Mouse (Mus musculus): ENCODE data around the gene Slain1. TPM values are rescaled to one million over a fixed set of nuclear protein-coding genes. Genes with fewer than 3 reads are reported as not detected.

The Slain1 gene
- polyA plus RNA-seq, 1 experiment from 2014 or later = 5.6 TPM

DNA sequence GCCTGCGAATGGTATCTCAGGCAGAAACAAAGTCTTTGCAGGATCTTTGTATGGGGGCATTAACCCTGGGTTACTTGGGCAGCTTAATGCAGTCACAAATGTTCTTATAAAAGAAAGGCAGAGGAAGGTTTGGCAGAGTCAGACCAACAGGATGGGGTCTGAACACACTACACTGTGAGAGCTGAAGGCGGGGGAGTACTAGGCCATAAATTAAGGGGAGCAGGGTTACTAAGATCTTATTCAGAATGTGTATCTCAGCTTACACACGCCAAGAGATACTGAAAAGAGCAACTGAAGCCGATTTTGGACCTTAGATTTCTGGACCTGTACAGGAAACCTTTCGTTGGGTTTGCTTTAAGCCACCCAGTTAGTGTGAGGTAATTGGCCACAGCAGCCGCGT, 102.7 kb downstream of the Slain1 start:
- H3K9me3 ChIP-seq (replicated peaks) = no peaks in the 10 kb centered on the region
- H3K36me3 ChIP-seq = no peaks in the 10 kb centered on the region
- H3K4me1 ChIP-seq = no peaks in the 10 kb centered on the region
- no peak overlapping the region for H3K4me3 ChIP-seq (replicated peaks)
- WGBS = 88% methylated on average over 7 of the region's 7 CpGs
- no peaks in the 10 kb centered on the region for H3K27me3 ChIP-seq
- no peak overlapping the region for H3K4me2 ChIP-seq (replicated peaks)
- no peak overlapping the region for H3K9ac ChIP-seq
- no peak for ATAC-seq (ENCODE audit: insufficient number of reproducible peaks, low FRiP score, low TSS enrichment, low read depth)
- no peak overlapping the region for H3K27ac ChIP-seq (replicated peaks)

DNA sequence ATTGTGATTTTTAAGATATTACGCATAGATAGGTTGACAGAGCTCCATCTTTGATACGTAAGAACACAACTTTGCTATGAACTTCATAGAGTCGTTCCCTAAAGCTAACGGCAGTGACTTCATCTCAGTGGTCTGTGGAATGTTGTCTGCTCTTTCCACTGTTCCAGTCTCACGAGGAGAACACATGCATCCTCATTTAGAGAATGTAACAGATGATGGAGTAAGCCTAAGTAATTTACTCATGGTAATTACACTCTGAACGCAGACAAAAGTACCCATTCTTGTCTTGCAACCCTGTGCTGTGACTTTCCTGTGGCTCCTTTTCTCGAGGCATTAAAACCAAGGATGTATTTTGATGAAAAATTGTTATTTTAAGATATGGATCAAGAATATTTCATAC, 104.0 kb downstream of the Slain1 start:
- H3K9me3 ChIP-seq (replicated peaks) = no peaks in the 10 kb centered on the region
- H3K36me3 ChIP-seq = no peaks in the 10 kb centered on the region
- H3K4me2 ChIP-seq (replicated peaks) = no peak overlapping the region
- H3K4me1 ChIP-seq = no peaks in the 10 kb centered on the region
- H3K9ac ChIP-seq = no peak overlapping the region
- H3K27ac ChIP-seq (replicated peaks) = no peak overlapping the region
- no peaks in the 10 kb centered on the region for H3K27me3 ChIP-seq
- H3K4me3 ChIP-seq (replicated peaks) = no peak overlapping the region
- no peak for ATAC-seq (ENCODE audit: insufficient number of reproducible peaks, low FRiP score, low TSS enrichment, low read depth)
- 41% methylated on average over 7 of the region's 7 CpGs for WGBS

DNA sequence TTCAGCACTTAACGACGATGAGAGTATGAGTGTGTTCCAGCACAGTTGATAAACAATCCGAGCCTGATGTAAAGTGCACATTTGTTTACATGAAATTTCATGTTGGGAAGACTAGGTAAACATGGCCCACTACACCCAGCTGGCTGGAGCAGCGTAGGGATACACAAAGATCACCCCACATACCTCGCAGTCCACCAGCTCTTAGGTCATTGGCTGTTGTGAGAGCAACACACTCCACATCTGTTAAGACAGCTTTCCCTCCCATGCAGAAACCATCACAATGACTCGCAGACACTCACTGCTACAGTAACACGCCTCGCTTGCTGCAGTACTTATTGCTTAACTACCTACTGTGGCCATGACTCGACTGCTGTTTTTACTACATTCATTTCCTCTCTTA, 104.4 kb downstream of the Slain1 start:
- WGBS = 74% methylated on average over 9 of the region's 9 CpGs
- H3K36me3 ChIP-seq = no peaks in the 10 kb centered on the region
- H3K9ac ChIP-seq = no peak overlapping the region
- H3K4me1 ChIP-seq = no peaks in the 10 kb centered on the region
- H3K4me2 ChIP-seq (replicated peaks) = no peak overlapping the region
- H3K9me3 ChIP-seq (replicated peaks) = no peaks in the 10 kb centered on the region
- ATAC-seq (ENCODE audit: insufficient number of reproducible peaks, low FRiP score, low TSS enrichment, low read depth) = no peak
- H3K27me3 ChIP-seq = no peaks in the 10 kb centered on the region
- H3K27ac ChIP-seq (replicated peaks) = no peak overlapping the region
- no peak overlapping the region for H3K4me3 ChIP-seq (replicated peaks)

Small RNA genes lying within 50 kb of the gene (microRNA-seq; reads per million reads assigned to microRNA genes)
- not detected for gene Gm22877 (ENCODE audit: borderline number of aligned reads)

Other genes with a start within 250 kb of the Slain1 start
- gene Scel, start 136.9 kb upstream of the Slain1 start, polyA plus RNA-seq (2015; fragmentation: Nextera tagmentation; extraction: Ambion mirVana) = 16.6 and 20.2 TPM in 2 replicates
- 31.2 and 37.4 TPM in 2 replicates for gene Ednrb, start 194.2 kb downstream of the Slain1 start, polyA plus RNA-seq (2015; fragmentation: Nextera tagmentation; extraction: Ambion mirVana)